Mouse (Mus musculus): ENCODE results near the gene Mecr. TPM values are rescaled to one million over a fixed set of nuclear protein-coding genes. Genes with fewer than 3 reads are reported as not detected.
A peak's percentile ranks its signal among the peaks of the same experiment; 100 is the strongest.

The Mecr gene
- polyA plus RNA-seq, 1 experiment from 2014 or later = 55.0 TPM

GRCm38 (mm10) chr4:131906423-131906822 is 63.2 kb downstream of the Mecr start:
- no peak overlapping the region for H3K4me3 ChIP-seq
- H3K4me1 ChIP-seq = peaks cover 21% of the 10 kb centered on the region
- no peak overlapping the region for H3K27ac ChIP-seq (replicated peaks)
- 0 out of 2 replicates have a peak, but pooled peaks cover 3% of the 10 kb centered on the region for H3K9me3 ChIP-seq
- peaks cover 5% of the 10 kb centered on the region for H3K27me3 ChIP-seq (replicated peaks; ENCODE audit: low read depth, poor library complexity, severe bottlenecking)
- DNase-seq (ENCODE audit: low spot score) = no peak
- peaks cover 54% of the 10 kb centered on the region for H3K36me3 ChIP-seq (replicated peaks)
- 78% methylated on average over 6 of the region's 6 CpGs for WGBS

- Histone ChIP-seq H3K4me1 (peaks cover 24% of the 10 kb centered on the region), H3K4me3 (no peak overlapping the region), H3K9me3 (0 out of 2 replicates have a peak, but pooled peaks cover 3% of the 10 kb centered on the region), H3K27me3 (replicated peaks; ENCODE audit: low read depth, poor library complexity, severe bottlenecking) (peaks cover 20% of the 10 kb centered on the region), H3K27ac (replicated peaks) (no peak overlapping the region), H3K36me3 (replicated peaks) (peaks cover 40% of the 10 kb centered on the region)
- no peak for DNase-seq (ENCODE audit: low spot score)
- WGBS = 87% methylated on average over 3 of the region's 3 CpGs
These were observed 64.6 kb downstream of the Mecr start for GRCm38 (mm10) chr4:131907912-131908311.

- peak overlapping the region; percentile 37 for H3K4me3 ChIP-seq
- WGBS = 15% methylated on average over 21 of the region's 21 CpGs
- DNase-seq (ENCODE audit: low spot score) = peak; percentile 67
- no peak overlapping the region for H3K27ac ChIP-seq (replicated peaks)
- peaks cover 44% of the 10 kb centered on the region for H3K27me3 ChIP-seq (replicated peaks; ENCODE audit: low read depth, poor library complexity, severe bottlenecking)
- peaks cover 43% of the 10 kb centered on the region for H3K4me1 ChIP-seq
- peaks cover 16% of the 10 kb centered on the region for H3K36me3 ChIP-seq (replicated peaks)
- H3K9me3 ChIP-seq = 0 out of 2 replicates have a peak, but pooled peaks cover 3% of the 10 kb centered on the region
These were observed 67.1 kb downstream of the Mecr start for GRCm38 (mm10) chr4:131910237-131910994.

GRCm38 (mm10) chr4:131911521-131911920 is 68.3 kb downstream of the Mecr start:
- 38% methylated on average over 5 of the region's 5 CpGs for WGBS
- Histone ChIP-seq H3K9me3 (0 out of 2 replicates have a peak, but pooled peaks cover 3% of the 10 kb centered on the region), H3K4me1 (peaks cover 54% of the 10 kb centered on the region), H3K4me3 (no peak overlapping the region), H3K36me3 (replicated peaks) (0 out of 2 replicates have a peak, but pooled peaks cover 5% of the 10 kb centered on the region), H3K27me3 (replicated peaks; ENCODE audit: low read depth, poor library complexity, severe bottlenecking) (peaks cover 55% of the 10 kb centered on the region), H3K27ac (replicated peaks) (no peak overlapping the region)
- DNase-seq (ENCODE audit: low spot score) = no peak

GRCm38 (mm10) chr4:131913526-131913925 is 70.3 kb downstream of the Mecr start:
- WGBS = 52% methylated on average over 10 of the region's 10 CpGs
- no peak for DNase-seq (ENCODE audit: low spot score)
- H3K4me3 ChIP-seq = no peak overlapping the region
- H3K27ac ChIP-seq (replicated peaks) = no peak overlapping the region
- peaks cover 71% of the 10 kb centered on the region for H3K4me1 ChIP-seq
- H3K9me3 ChIP-seq = no peaks in the 10 kb centered on the region
- H3K36me3 ChIP-seq (replicated peaks) = no peaks in the 10 kb centered on the region
- H3K27me3 ChIP-seq (replicated peaks; ENCODE audit: low read depth, poor library complexity, severe bottlenecking) = peaks cover 75% of the 10 kb centered on the region

GRCm38 (mm10) chr4:131914046-131914643 is 70.9 kb downstream of the Mecr start:
- WGBS = 5% methylated on average over 9 of the region's 9 CpGs
- no peaks in the 10 kb centered on the region for H3K36me3 ChIP-seq (replicated peaks)
- H3K27ac ChIP-seq (replicated peaks) = no peak overlapping the region
- H3K4me1 ChIP-seq = peaks cover 78% of the 10 kb centered on the region
- no peaks in the 10 kb centered on the region for H3K9me3 ChIP-seq
- peaks cover 81% of the 10 kb centered on the region for H3K27me3 ChIP-seq (replicated peaks; ENCODE audit: low read depth, poor library complexity, severe bottlenecking)
- peak overlapping the region; percentile 28; the same call in 1 of the 2 replicates for H3K4me3 ChIP-seq
- peak; percentile 30 for DNase-seq (ENCODE audit: low spot score)

GRCm38 (mm10) chr4:131914891-131915469 is 71.7 kb downstream of the Mecr start:
- Histone ChIP-seq H3K27me3 (replicated peaks; ENCODE audit: low read depth, poor library complexity, severe bottlenecking) (peaks cover 89% of the 10 kb centered on the region), H3K4me1 (peaks cover 79% of the 10 kb centered on the region), H3K4me3 (peak overlapping the region; percentile 50), H3K27ac (replicated peaks) (no peak overlapping the region; the same call in 1 of the 2 replicates), H3K9me3 (no peaks in the 10 kb centered on the region), H3K36me3 (replicated peaks) (no peaks in the 10 kb centered on the region)
- 2% methylated on average over 31 of the region's 31 CpGs for WGBS
- peak; percentile 63 for DNase-seq (ENCODE audit: low spot score)

- peaks cover 98% of the 10 kb centered on the region for H3K27me3 ChIP-seq (replicated peaks; ENCODE audit: low read depth, poor library complexity, severe bottlenecking)
- WGBS = 23% methylated on average over 13 of the region's 13 CpGs
- H3K9me3 ChIP-seq = no peaks in the 10 kb centered on the region
- peak overlapping the region; percentile 0; the same call in 1 of the 2 replicates for H3K27ac ChIP-seq (replicated peaks)
- peaks cover 79% of the 10 kb centered on the region for H3K4me1 ChIP-seq
- H3K4me3 ChIP-seq = peak overlapping the region; percentile 50
- DNase-seq (ENCODE audit: low spot score) = peak; percentile 31
- H3K36me3 ChIP-seq (replicated peaks) = no peaks in the 10 kb centered on the region
These were observed 72.6 kb downstream of the Mecr start for GRCm38 (mm10) chr4:131915821-131916328.

- DNase-seq (ENCODE audit: low spot score) = peak; percentile 91
- H3K4me3 ChIP-seq = peak overlapping the region; percentile 50
- 8% methylated on average over 15 of the region's 15 CpGs for WGBS
- H3K36me3 ChIP-seq (replicated peaks) = no peaks in the 10 kb centered on the region
- H3K9me3 ChIP-seq = no peaks in the 10 kb centered on the region
- H3K27me3 ChIP-seq (replicated peaks; ENCODE audit: low read depth, poor library complexity, severe bottlenecking) = peaks cover 99% of the 10 kb centered on the region
- H3K4me1 ChIP-seq = peaks cover 79% of the 10 kb centered on the region
- H3K27ac ChIP-seq (replicated peaks) = peak overlapping the region; percentile 0; the same call in 1 of the 2 replicates
These were observed 73.2 kb downstream of the Mecr start for GRCm38 (mm10) chr4:131916425-131916824.

GRCm38 (mm10) chr4:131917010-131917555 is 73.8 kb downstream of the Mecr start:
- WGBS = 78% methylated on average over 10 of the region's 10 CpGs
- Histone ChIP-seq H3K27me3 (replicated peaks; ENCODE audit: low read depth, poor library complexity, severe bottlenecking) (peaks cover 99% of the 10 kb centered on the region), H3K36me3 (replicated peaks) (no peaks in the 10 kb centered on the region), H3K4me1 (peaks cover 83% of the 10 kb centered on the region), H3K9me3 (no peaks in the 10 kb centered on the region), H3K27ac (replicated peaks) (no peak overlapping the region; the same call in 1 of the 2 replicates), H3K4me3 (no peak overlapping the region)
- no peak for DNase-seq (ENCODE audit: low spot score)

All from embryonic facial prominence, embryonic 10.5 days (tissue).